Mouse (Mus musculus) spleen, postnatal 14 days (tissue): ENCODE measurements around the gene Rfx1.

ENCODE experiments used
- DNase-seq, 2 experiments: peaks; one replicate each; pipeline ENCODE4 v3.0.0; 2021 to 2022; ENCODE audit warnings: low spot score in 2 of 2

Gene Rfx1

DNA sequence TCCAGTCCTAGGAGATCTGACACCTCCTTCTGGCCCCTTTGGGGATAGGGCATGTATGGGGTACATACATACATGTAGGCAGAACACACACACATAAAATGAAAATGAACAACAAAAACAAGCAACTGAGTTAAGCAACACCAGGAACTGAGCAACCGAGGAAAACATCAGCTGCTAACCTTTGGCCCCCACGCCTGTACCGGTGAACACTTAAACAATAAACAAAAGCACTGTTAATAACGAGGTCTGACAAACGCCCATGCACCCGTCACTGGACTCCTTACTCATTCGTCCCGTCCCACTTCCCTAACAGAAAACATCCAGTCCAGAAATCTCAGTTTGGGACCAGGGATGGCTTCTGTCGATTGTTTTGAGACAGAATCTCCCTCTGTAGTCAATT, 22.6 kb downstream of the Rfx1 start:
- no peak for DNase-seq

DNA sequence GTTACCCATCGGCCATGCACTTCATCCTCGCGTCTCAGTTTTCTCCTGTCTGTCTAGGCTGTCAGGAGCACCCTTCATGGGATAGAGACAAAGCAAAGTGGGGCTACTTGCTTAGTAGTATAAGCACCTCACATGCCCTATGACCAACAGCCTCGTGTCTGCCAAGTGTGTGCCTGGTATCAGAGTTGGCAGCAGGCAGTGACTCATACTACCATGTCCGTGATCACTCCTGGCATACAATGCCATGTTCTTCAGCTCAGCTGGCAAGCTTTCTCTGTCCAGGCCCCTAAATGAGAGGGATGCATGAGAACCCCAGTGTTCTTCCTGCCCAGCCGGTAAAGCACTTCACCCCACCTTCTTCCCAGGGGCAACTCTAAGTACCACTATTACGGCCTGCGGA, 24.0 kb downstream of the Rfx1 start:
- no peak for DNase-seq

DNA sequence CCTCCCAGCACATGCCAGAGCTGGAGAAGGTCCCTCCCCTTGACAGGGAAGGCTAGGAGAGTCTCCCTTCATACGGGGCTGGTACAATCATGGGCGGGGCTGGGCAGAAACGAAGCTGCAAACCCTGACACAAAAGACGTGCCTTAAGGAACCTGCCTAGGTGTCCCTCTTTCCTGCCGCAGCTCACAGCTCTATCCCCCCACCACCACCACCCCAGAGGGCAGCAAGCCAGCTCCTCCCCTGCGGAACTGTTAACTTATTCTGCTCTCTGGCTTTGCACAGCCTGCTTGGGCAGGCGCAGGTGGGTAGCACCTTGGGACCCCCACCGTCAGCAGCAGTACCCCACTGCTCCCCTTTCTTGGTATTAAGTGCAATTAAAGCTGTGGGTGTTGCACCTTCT, 29.4 kb downstream of the Rfx1 start:
- DNase-seq, result no peak

DNA sequence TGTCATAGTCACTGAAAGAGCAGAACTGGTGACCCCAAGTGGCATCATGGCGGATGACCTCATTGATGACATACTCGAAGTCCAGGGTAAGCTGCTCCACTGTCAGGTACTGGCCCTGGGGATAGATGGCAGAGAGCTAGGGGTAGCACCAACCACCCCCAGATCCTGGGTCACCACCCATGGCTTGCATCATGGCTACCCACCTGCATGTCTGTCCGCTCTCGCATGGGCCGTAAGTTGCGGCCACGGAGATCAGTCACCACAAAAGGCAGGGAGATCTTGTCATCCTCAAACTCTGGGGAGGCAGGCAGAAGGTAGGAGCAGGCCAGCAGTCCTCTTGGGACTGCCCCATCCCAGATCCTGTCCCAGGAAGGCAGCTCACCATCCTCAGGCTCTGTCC, 31.7 kb downstream of the Rfx1 start:
- no peak for DNase-seq

DNA sequence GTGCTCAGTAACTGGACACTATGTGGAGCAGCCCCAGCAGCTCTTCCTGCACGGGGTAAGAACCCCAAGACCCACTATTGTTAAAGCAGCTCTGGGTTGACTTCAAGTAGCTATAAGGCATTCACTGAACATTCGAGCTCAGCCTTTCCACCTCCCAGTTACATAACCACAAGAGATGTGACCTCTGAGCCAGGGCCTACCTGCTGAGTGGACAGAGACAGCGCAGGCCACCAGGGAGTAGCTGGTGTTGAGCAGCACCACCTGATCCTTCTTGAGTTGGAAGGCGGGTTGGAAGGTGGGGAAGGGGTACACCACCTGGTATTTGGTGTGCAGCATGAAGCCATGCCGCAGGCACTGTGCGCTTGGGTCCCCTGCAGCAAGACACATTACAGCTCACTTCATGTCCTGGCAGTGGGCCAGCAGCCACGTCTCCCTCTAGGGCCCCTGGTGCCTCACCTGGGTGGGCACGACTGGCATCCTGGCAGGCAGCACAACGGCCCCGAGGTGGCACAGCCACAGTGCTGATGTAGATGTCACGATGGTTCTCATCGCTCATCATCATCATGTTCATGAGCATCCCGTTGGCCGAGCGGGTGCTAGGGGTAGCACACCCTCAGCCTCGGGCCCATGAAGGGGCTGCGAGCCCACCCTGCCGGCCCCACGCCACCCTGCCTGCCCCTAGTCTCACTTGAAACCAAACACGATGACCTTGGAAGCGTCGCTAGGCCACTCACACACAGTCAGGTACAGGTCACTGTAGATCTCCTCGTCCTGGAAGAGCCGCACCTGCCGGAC, 35.0 kb downstream of the Rfx1 start:
- no peak for DNase-seq

DNA sequence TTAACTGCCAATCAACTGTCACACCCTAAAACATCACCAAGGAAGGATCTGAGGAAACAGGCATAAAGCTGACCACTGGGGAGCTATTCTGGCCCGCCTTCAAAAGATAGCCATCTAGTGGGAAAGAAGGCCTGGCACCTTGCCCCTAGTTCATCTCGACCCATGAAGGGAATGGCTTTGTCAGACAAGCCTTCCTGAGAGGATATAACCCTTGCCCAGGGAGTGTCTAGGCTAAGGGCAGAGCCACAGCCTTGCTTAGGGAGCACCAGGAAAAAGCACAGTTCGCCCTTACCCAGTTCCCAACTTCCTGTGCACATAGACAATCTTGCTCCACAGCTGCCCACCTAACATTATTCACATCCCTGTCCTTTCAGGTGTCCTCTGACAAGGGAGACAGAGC, 37.0 kb downstream of the Rfx1 start:
- no peak for DNase-seq

DNA sequence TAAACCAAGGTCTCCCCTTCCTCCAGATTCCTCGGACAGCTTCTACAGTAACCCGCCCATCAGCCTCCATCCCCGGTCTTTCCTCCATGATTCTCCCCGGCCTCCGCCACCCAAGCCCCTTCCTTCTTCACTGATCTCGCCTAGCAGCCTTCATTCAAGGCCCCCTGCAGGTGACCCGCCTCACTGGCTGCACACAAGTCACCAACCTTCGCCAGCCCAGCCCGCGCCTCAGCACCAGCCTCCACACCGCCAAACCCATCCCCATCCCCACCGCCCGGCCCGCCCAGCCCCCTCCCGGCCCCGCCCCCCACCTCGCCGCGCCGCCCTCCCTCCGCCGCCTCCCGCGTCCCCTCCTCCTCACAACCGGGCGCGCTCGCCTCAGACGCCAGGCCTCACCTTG, 37.6 kb downstream of the Rfx1 start:
- peak; percentile 43 to 60 for DNase-seq

DNA sequence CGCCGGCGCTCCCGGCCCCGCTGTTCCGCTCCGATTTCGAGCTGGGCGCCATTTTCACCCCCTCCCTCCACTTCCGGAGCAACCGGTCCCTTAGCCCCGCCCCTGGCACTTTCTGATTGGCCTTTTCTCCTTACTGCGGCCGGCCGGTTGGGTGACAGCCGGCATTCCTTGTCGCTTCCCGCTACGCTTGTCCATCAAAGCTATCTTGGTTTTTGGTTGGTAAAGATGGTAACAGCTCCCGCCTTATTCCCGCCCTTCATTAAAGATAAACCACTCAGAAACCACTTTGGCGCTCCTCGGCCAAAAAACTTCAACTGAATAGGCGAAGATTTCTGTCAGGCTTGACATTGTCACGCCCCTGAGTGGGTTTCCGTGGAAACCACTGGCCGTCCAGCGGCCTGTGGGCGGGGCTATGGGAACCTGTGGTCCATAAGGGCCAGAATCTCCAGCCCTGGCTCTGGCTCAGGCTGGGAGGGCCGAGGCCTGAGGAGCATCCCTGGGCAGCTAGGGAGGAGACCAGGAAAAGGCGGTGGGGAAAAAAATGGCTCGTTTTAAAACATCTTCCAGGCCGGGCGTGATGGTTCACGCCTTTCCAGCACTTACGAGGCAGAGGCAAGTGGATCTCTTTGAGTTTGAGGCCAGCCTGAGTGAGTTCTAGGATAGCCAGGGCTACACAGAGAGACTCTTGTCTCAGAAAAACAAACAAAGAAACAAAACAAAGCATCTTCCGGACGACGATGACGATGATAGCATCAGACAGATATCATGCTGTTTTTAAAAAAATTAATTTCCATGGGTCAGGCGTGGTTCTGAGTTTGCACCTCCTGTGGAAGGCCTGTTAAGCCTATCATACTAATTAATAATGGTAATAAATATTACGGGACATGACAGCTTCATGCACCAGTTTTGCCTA, 38.3 kb downstream of the Rfx1 start, which contains the start of gene Dcaf15:
Gene Dcaf15 (minus strand): TSS at position 72 of the 913 bp plus-strand sequence.
- DNase-seq, result peak; percentile 96 to 97

DNA sequence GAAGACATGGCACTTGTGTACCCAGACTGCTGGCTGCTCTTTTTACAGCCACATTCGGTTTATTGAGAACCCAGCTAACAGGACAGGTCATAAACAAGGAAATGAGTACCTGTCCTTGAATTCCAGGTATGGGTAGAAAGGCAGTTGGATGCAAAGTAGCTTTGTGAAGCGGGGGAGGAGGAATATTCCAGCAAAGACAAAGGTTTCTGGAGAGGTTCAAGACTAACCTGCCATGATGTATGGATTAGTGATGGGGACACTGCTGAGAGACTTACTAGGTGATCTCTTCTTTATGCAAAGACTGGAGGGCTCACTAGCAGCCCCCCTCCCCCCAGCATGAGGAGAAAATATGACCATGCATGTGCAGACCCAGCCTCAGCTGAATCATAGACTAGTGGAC, 39.0 kb downstream of the Rfx1 start:
- DNase-seq, result no peak

DNA sequence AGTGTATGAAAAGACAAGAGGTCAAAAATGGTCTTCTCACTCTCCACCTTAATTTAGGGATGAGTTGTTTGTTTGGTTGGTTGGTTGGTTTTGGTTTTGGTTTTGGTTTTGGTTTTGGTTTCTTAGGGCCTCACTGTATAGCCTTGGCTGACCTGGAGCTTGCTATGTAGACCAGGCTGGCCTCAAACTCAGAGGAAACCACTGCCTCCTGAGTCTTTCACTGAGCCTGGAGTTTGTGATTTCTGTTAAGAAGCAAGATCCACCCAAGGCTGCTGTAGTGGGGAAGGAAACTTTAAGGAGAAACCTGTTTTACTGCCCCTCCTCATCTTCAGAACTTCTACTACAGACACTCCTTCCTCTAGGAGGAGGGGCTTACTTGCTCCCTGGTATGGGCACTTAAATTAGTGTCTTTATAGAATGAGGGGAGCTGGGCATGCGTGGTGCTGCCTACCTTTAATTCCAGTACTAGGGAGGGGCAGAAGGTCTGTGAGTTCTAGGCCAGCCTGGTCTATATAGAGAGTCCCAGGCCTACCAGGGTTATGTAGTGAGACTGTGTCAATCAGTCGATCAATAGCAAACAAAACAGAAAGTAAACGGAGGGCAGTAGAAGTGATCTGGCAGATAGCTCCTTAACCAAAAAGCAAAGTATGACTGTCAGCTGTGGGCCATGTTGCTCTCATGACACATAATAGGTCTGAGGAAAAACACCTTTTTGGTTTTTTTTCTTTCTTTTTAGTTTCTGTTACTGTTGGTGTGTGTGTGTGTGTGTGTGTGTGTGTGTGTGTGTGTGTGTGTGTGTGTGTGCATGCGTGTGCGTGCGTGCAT, 39.8 kb downstream of the Rfx1 start:
- DNase-seq, result no peak

DNA sequence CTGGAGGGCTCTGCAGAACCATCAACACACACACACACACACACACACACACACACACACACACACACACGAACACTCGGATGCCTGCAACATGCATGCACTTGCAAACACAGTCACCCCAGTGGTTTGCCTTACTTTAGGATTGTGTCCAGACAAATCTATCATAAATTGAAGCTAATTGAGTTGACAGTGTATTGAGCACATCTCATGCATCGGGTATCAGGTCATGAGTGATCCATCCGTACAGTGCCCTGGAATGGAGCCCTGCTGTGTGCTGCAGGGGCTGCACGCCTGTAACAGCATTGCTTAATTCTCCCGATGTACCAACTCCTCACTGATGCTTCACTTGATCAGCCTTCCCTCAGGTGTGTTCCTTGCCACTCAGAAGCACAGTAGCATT, 49.0 kb downstream of the Rfx1 start:
- no peak for DNase-seq

DNA sequence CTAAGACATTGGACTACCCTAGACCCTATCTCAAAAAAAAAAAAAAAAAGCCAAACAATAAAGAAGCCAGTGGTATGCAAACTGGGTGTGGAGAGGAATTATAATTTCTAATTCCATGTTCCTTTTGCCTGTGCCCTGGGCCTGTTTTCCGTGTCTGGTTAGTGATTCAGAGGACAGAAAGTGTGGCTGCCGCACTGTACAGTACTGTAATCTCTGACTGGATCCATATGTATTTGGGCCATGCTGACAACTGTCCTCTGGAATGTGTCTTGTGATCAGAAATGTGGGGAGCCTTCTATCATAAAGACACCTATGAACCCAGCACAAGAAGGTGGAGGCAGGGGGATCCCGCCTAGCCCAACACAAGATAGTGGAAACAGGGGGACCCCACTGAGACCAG, 55.5 kb downstream of the Rfx1 start:
- no peak for DNase-seq

DNA sequence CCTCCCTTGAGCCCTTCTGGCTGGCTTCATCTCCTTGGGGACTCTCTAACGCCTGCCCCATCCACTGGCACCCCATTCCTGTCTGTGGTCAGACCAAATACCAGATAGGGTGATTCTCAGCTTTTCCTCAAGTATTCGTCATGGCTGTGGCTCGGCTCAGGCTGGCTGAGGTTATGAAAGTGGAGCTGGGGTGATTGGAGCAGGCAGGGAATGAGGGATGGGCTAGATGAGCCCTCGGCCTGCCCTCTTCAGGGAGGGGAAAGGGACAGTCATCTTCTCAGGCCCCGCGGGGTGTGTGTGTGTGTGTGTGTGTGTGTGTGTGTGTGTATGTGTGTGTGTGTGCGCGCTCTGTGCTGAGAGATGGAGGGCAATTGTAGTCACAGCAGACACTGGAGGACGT, 59.0 kb downstream of the Rfx1 start, which contains the start of gene Podnl1:
Gene Podnl1 (plus strand): TSS at position 334 of the 400 bp plus-strand sequence.
- DNase-seq, result no peak

DNA sequence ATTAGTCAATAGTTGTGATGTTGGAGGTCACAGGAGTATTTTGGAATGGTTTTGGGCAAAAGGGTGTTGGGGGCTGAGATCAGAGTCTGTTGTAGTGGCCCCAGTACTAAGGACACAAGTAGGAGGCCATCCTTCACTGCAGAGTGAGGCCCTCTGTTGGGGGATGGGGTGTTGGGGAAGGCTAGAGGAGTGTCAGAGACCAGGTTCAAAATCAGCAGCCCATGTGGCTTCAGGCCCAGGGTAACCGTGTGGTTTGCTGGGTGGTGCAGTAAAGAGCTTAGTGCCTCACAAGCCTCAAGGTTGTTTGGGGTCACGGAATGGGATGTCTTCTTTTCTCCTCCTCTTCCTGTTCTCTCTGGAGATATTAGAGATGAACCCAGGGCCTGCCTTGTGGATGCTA, 60.1 kb downstream of the Rfx1 start:
- DNase-seq, result no peak

DNA sequence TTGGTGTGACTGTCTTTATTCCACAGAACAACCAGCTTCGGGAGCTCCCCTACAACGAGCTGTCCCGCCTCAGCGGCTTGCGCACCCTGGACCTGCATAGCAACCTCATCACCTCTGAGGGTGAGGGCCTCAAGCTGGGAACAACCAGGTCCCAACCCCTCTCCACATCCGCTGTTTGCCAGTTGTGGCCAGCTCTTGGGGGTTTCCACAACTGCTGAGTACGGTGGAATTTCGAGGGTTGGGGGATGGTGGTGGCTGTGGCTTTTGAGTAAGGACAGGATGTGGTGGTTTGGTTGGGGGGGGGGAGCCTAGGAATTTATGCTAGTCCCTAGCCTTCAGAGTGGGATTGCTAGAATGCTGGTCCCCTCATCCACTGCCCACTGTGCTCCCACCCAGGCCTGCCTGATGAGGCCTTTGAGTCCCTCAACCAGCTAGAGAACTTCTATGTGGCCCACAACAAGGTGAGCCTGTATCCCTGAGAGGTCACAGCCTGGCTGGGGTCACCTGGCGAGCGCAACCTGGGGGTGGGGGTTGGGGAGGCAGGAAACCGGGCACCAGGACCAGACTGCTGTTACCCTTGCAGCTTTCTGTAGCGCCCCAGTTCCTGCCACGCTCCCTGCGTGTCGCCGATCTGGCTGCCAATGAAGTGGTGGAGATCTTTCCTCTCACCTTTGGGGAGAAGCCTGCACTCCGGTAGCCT, 60.7 kb downstream of the Rfx1 start:
- DNase-seq, result no peak

DNA sequence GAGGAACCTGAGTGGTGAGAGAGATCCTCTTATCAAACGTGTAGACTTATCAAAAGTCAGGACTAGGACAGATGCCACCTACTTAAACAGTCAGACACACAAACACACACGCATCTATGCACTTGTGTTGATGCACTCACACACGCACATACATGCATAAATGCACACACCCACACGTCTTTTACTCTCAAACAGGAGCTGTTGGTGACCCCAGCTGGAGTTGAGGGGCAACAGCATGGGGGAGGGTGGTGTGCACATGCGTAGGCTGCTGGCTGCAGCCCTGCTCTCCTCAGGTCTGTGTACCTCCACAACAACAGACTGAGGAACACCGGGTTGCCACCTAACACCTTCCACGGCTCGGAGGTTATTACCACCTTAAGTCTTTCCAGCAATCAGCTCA, 61.6 kb downstream of the Rfx1 start:
- DNase-seq, result no peak

DNA sequence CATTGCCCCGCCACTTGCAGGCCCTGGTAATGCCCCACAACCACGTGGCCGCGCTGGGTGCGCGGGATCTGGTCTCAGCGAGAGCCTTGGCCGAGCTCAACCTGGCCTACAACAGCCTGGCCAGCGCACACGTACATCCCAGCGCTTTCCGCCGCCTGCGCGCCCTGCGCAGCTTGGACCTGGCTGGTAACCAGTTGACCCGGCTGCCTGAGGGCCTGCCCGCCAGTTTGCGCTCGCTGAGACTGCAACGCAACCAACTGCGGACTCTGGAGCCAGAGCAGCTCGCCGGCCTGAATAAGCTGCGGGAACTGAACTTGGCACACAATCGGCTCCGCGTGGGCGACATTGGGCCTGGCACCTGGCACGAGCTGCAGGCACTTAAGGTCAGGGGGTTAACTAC, 64.2 kb downstream of the Rfx1 start:
- DNase-seq, result no peak

DNA sequence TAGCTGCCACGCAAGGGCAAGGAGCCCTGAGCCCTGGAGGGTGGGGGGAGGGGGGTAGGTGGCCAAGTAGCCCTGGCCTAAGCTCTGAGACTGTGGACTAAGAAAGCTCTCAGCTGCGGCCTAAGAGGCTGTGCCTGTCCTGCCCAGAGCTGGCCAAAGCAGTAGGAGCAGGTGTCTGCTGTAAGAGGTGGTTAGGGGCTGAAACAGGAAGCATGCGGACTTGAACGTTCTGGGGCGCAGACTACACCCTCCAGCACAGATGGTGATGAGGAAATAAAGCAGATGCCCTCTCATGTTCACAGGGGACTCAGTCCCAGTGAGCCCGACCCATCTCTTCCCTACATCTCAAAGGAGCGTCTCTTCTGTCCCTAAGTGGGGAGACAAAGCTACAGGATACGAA, 65.6 kb downstream of the Rfx1 start:
- DNase-seq, result no peak

DNA sequence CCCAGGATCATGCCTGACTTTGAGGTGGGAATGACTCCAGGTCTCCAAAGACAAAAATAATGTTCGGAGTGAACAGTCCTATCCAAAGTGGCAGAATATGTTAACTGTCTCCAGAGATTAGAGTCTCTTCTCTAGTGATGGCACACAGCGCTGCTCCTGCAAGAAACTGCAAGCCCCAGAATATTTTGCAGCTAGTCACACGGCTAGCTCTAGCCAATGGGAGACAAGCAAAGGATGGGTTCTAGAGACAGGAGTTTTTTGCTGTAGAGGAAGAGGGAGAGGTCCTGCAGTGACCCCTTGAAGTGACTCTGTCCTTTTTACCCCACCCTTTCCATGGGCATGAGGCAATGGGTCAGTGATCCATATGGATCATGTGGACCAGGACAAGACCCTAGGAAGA, 71.2 kb downstream of the Rfx1 start:
- DNase-seq, result no peak

DNA sequence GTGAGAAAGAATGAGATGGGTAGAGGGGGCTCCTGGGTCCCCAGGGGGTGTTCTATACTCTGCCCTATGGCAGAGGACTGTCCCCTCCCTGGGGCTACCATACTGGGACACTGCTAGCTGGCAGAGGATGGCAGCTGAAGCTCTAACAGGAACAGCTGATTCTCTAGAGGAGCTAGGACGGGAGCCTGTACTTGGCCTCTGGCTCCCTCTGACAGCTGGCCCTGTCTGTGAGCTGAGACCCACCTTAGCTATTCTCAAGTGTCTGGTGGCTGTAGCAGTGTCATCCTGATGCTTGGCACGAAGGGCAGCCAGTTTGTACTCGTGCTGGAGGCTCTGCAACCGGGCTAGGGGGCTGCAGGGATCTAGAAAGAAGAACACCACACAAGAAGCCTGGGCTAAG, 74.2 kb downstream of the Rfx1 start:
- no peak for DNase-seq

DNA sequence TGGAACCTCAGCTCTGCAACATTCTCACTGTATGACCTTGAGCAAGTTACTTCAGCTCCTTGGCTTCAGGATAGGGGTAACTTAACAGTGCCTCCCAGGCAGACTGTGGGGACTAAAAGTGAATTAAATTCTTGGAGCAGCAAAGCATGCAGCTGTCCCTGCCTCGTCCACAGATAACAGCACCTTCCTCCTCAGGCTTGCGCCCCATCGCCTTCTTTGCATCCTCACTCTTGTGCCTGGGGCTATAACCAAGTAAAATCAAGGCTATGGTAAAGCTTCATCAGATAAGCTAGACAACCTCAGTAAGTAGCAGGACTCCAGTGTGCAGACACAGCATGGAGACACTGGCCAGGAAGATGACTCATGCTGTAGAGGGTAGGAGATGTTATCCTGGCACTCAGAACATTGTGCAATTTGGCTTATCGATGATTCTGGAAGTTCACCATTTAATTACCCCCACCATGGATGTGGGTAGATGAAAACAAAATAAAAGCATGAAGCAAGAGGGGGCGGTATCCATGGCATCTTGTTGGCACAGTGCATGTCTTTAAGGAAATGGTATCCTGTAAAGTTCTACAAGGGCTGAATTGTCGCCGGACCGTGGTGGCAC, 78.1 kb downstream of the Rfx1 start:
- no peak for DNase-seq
